Mouse (Mus musculus): ENCODE data around the gene Cldn34a. TPM values are rescaled to one million over a fixed set of nuclear protein-coding genes. Genes with fewer than 3 reads are reported as not detected.
"Not testable (repeated sequence)": the region's sequence is repeated elsewhere in the genome, so short reads cannot be mapped to it uniquely, and the experiment has no call there.

Gene Cldn34a
- polyA plus RNA-seq (2015; fragmentation: Nextera tagmentation; extraction: Ambion mirVana), result not detected in 2 replicates

- DNase-seq (ENCODE audit: low spot score), result no peak
Observed at GRCm38 (mm10) chrX:152563034-152563433, at the start of gene Cldn34a. Cldn34a (plus strand) TSS chrX:152563334.

- not testable (repeated sequence) for DNase-seq (ENCODE audit: low spot score)
Observed at GRCm38 (mm10) chrX:152518611-152519010, 44.5 kb upstream of the Cldn34a start.

- no peak for DNase-seq (ENCODE audit: low spot score)
Observed at GRCm38 (mm10) chrX:152545736-152546135, 17.4 kb upstream of the Cldn34a start.

GRCm38 (mm10) chrX:152548180-152548579 is 15.0 kb upstream of the Cldn34a start:
- no peak for DNase-seq (ENCODE audit: low spot score)

GRCm38 (mm10) chrX:152557446-152557845 is 5.7 kb upstream of the Cldn34a start:
- no peak for DNase-seq (ENCODE audit: low spot score)

Other genes with a start within 250 kb of the Cldn34a start
- 10.2 and 13.7 TPM in 2 replicates for gene Kantr, start 235.8 kb upstream of the Cldn34a start, polyA plus RNA-seq (2015; fragmentation: Nextera tagmentation; extraction: Ambion mirVana)
- gene Tspyl2, start 220.9 kb upstream of the Cldn34a start, polyA plus RNA-seq (2015; fragmentation: Nextera tagmentation; extraction: Ambion mirVana), result 9.6 and 10.3 TPM in 2 replicates
- gene Gpr173, start 194.6 kb upstream of the Cldn34a start, polyA plus RNA-seq (2015; fragmentation: Nextera tagmentation; extraction: Ambion mirVana), result 0.26 and 0.35 TPM in 2 replicates
- 0.87 and 0.91 TPM in 2 replicates for gene Shroom2, start 206.1 kb downstream of the Cldn34a start, polyA plus RNA-seq (2015; fragmentation: Nextera tagmentation; extraction: Ambion mirVana)
- 0.20 TPM in 1 of 2 replicates, not detected in the other for gene Gpr143, start 218.6 kb downstream of the Cldn34a start, polyA plus RNA-seq (2015; fragmentation: Nextera tagmentation; extraction: Ambion mirVana)